Mouse (Mus musculus) kidney, adult 10 weeks (tissue): ENCODE data around the gene Dppa5a. TPM values are rescaled to one million over a fixed set of nuclear protein-coding genes. Genes with fewer than 3 reads are reported as not detected.

Experiments used
- polyA plus RNA-seq: library from polyadenylated mRNA; stranded (reverse); fragments of 350-450 nt; fragmentation: Illumina TruSeq; extraction: RNeasy Lipid Tissue Mini Kit (QIAGEN cat#74804); gene quantifications from one replicate; pipeline ENCODE4 v1.2.3, GENCODE M21; 2014; ENCODE audit warnings: low read depth, low replicate concordance

Dppa5a gene
- not detected for polyA plus RNA-seq

DNA sequence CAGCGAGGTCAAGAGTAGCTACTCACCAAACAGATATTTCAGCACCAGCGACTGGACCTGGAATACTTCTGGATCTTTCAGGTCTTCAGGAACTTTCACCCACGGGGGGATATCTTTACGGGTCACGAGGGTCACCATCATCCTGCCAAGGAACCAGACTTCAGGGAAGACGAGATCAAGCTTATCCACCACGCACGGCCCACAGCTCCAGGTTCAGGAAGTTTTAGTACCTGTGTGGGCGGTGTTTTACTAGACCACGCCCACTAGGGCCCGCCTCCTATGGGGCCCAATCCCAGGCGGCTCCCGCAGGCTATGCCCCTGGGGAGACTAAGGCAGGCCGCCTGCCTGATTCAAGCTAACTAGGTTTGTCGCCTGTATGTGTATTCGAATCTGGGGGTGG, at the start of gene Dppa5a:
TSS of gene Dppa5a (minus strand) at position 219 of the 400 bp plus-strand sequence.

DNA sequence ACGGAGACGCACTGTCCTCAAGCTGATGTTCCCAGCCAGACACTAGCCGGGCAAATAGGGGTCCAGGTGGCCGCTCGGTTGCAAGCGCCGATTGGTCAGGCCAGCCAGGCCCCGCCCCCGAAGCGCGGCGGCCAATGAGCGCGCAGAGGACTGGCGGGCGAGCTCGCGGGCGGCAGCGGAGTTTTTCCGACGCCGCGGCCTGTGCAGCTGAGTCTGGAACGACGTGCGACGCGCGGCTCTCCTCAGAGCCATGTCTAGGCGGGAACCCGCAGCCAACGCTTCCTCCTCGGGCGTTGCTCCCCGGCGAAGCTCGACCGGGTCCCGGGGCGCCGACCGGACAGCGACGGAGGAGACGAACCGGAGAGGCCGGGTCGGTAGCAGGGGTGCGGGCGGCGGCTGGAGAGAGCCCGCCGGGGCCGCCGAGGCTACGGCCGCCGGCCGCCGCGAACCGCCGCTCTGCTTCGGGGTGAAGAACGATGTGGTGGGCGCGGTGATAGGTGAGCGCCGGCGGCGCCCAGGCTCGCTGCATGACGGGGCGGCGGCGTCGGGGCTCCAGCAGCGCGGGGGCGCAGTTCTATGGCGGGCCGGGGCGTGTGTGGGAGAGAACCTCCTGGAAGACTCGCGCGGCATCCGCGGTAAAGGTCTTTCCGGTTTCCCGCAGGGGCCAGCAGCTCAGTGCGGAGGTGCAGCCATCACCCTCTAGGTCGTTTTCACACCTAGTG, 27.8 kb upstream of the Dppa5a start, which contains the start of gene Ddx43:
TSS of gene Ddx43 (plus strand) at position 148 of the 722 bp plus-strand sequence.

DNA sequence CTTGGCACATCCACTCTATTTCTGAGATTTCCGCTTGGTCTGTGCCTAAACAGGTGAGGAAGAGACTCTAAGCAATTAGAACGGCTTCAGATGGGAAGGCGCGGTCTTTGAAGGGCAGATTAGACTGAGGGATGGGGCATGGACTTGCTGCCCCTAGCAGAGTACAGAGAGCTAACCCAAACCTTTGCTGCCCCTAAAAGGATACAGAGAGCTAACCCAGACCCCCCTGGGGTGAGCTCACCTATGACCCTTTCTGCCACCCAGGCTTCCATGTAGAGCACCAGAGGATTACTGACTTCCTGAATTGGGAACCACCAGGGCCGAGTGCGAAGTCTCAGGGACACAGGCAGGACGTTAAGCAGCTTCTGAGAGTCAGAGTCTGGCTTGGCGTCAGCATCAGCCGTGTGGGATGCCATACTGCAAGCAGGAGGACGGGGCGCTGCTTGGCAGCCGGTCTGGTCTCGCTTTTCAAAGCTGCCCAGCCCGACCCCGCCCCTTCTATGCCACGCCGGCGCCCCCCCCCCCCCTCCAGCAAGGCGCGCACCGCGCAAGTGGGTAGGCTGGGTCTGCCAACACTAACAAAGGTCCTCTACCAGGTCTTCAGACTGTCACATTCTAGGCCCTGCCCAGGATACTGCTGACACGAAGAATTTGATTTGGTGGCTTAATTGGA, 10.3 kb upstream of the Dppa5a start, which contains the start of gene Ooep:
TSS of gene Ooep (minus strand) at position 613 of the 673 bp plus-strand sequence.

DNA sequence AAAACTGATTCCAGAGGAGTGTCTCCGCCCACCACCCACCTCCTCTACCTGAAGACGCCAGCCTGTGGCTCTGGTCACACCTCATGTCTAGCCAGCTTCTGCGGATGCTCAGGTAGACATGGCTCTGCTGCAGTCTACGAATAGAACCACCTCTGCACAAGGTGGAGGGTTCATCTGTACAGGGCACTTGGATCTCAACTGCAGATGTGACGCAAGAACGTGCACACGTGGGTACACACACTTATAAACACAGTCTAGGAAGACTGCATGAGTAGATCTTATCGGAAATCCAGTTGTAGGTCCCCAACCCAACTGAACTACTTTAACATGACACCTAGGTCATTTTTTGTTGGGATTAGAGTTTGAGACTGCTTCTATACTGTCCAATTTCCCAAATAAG, 12.4 kb downstream of the Dppa5a start, which contains the start of gene Gsta2:
TSS of gene Gsta2 (minus strand) at position 178 of the 400 bp plus-strand sequence.

DNA sequence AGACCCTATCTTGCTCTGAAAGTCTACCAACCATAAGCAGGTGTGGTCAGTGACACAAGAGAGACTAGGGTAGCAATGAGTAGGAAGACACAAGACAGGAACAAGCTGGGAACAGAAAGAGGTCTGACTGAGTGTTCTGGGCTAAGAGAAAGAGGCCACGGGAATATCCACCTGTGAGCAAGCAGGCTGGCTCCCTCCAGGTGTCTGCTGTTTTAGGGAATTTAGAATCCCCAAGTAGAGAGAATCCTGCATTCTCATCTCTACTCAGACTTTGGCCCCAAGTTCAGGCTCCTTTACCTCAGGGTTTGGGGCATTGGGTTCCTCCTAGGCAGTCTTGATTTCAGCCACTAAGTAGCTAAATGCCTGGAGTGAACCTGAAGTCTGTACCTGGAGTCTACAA, 40.7 kb downstream of the Dppa5a start, which contains the start of gene Omt2b:
TSS of gene Omt2b (plus strand) at position 301 of the 400 bp plus-strand sequence.

Other genes starting within 250 kb of the Dppa5a start
- 117 TPM for gene Gsta4, start 185.4 kb downstream of the Dppa5a start, polyA plus RNA-seq
- 11.3 TPM for gene Gsta1, start 137.5 kb downstream of the Dppa5a start, polyA plus RNA-seq
- not detected for gene Gm3776, start 111.0 kb downstream of the Dppa5a start, polyA plus RNA-seq
- 86.5 TPM for gene Gm10639, start 78.3 kb downstream of the Dppa5a start, polyA plus RNA-seq
- not detected for gene Omt2a, start 53.4 kb downstream of the Dppa5a start, polyA plus RNA-seq
- gene Omt2b, start 40.6 kb downstream of the Dppa5a start, polyA plus RNA-seq, result not detected
- gene Gsta2, start 12.4 kb downstream of the Dppa5a start, polyA plus RNA-seq, result 2,120 TPM
- gene Ooep, start 10.5 kb upstream of the Dppa5a start, polyA plus RNA-seq, result not detected
- 0.24 TPM for gene Ddx43, start 27.6 kb upstream of the Dppa5a start, polyA plus RNA-seq
- gene Cgas, start 75.1 kb upstream of the Dppa5a start, polyA plus RNA-seq, result 0.77 TPM
- gene Mto1, start 80.0 kb upstream of the Dppa5a start, polyA plus RNA-seq, result 26.3 TPM
- not detected for gene Gm17324, start 80.6 kb upstream of the Dppa5a start, polyA plus RNA-seq
- gene Eef1a1, start 121.0 kb upstream of the Dppa5a start, polyA plus RNA-seq, result 4,098 TPM
- gene Slc17a5, start 219.9 kb upstream of the Dppa5a start, polyA plus RNA-seq, result 66.3 TPM
- gene Cd109, start 247.4 kb upstream of the Dppa5a start, polyA plus RNA-seq, result 1.3 TPM